Mouse (Mus musculus) embryonic facial prominence, embryonic 10.5 days (tissue): ENCODE results near the gene Arl8a. TPM values are rescaled to one million over a fixed set of nuclear protein-coding genes. Genes with fewer than 3 reads are reported as not detected.
"Not testable (repeated sequence)": the region's sequence is repeated elsewhere in the genome, so short reads cannot be mapped to it uniquely, and the experiment has no call there.

Experiments used
- DNase-seq: peaks from one replicate; pipeline ENCODE4 v3.0.0-alpha.2; 2017; ENCODE audit warnings: low spot score
- H3K27ac ChIP-seq: fragments of 300-500 bp; sonication (generic); replicated peaks from 2 replicates; pipeline ENCODE4 v1.5.1; 2016; ENCODE audit warnings: mild to moderate bottlenecking
- H3K27me3 ChIP-seq: fragments of 300-500 bp; sonication (generic); replicated peaks from 2 replicates; pipeline ENCODE4 v1.6.1; 2016; ENCODE audit warnings: low read depth, mild to moderate bottlenecking; ENCODE audit not compliant: poor library complexity, severe bottlenecking
- H3K36me3 ChIP-seq: fragments of 300-500 bp; sonication (generic); replicated peaks from 2 replicates; pipeline ENCODE4 v1.6.1; 2016; ENCODE audit warnings: mild to moderate bottlenecking, moderate library complexity
- H3K4me1 ChIP-seq: fragments of 300-500 bp; sonication (generic); 2 replicates; pipeline ENCODE4 v1.6.1; 2016
- H3K4me3 ChIP-seq: fragments of 300-500 bp; sonication (generic); 2 replicates; pipeline ENCODE4 v1.5.1; 2016; ENCODE audit warnings: mild to moderate bottlenecking, moderate library complexity
- H3K9me3 ChIP-seq: fragments of 300-500 bp; sonication (generic); 2 replicates; pipeline ENCODE4 v1.6.1; 2016; ENCODE audit warnings: mild to moderate bottlenecking
- WGBS: fragments of 180-500 bp; shearing (Covaris S2); methylation state at CpG from one replicate; pipeline ENCODE4 v1.1.7; 2016; 5-methylcytosine and 5-hydroxymethylcytosine counted together
- polyA plus RNA-seq: library from polyadenylated mRNA; unstranded; fragments of >200 nt; fragmentation: Nextera tagmentation; extraction: Ambion mirVana; gene quantifications from 2 replicates; pipeline ENCODE4 v1.2.1, GENCODE M21; 2016

Arl8a gene
- polyA plus RNA-seq = 48.3 and 50.3 TPM in 2 replicates

GRCm38 (mm10) chr1:135146077-135146945, at the start of gene Arl8a:
TSS of gene Arl8a (plus strand) at chr1:135146824.
- peak within 1 kb of the TSS; percentile 97 for H3K4me3 ChIP-seq
- 2% methylated on average over 78 of the region's 78 CpGs for WGBS
- peaks cover 33% of the 10 kb centered on the region for H3K27me3 ChIP-seq
- peak within 1 kb of the TSS; percentile 94 for H3K27ac ChIP-seq
- peaks cover 8% of the 10 kb centered on the region for H3K36me3 ChIP-seq
- DNase-seq = peak; percentile 88
- peaks cover 35% of the 10 kb centered on the region for H3K4me1 ChIP-seq
- H3K9me3 ChIP-seq = no peaks in the 10 kb centered on the region

GRCm38 (mm10) chr1:135097441-135097840, 49.2 kb upstream of the Arl8a start:
- Histone ChIP-seq H3K27me3 (peaks cover 58% of the 10 kb centered on the region), H3K4me1 (peaks cover 13% of the 10 kb centered on the region), H3K36me3 (no peaks in the 10 kb centered on the region), H3K9me3 (no peaks in the 10 kb centered on the region), H3K27ac (no peak overlapping the region), H3K4me3 (no peak overlapping the region)
- DNase-seq = no peak
- WGBS = 91% methylated on average over 6 of the region's 6 CpGs

GRCm38 (mm10) chr1:135098441-135098840, 48.2 kb upstream of the Arl8a start:
- 87% methylated on average over 7 of the region's 7 CpGs for WGBS
- H3K4me3 ChIP-seq = no peak overlapping the region
- H3K4me1 ChIP-seq = peaks cover 13% of the 10 kb centered on the region
- no peaks in the 10 kb centered on the region for H3K9me3 ChIP-seq
- H3K36me3 ChIP-seq = no peaks in the 10 kb centered on the region
- H3K27ac ChIP-seq = no peak overlapping the region
- no peak for DNase-seq
- peaks cover 68% of the 10 kb centered on the region for H3K27me3 ChIP-seq

GRCm38 (mm10) chr1:135100400-135100799, 46.2 kb upstream of the Arl8a start:
- peaks cover 87% of the 10 kb centered on the region for H3K27me3 ChIP-seq
- WGBS = 51% methylated on average over 7 of the region's 7 CpGs
- DNase-seq = no peak

GRCm38 (mm10) chr1:135105124-135105523, 41.5 kb upstream of the Arl8a start, which contains the start of gene Lgr6:
TSS of gene Lgr6 (minus strand) at chr1:135105276.
- H3K4me3 ChIP-seq = peak within 1 kb of the TSS; percentile 58
- no peak within 1 kb of the TSS; the same call in 1 of the 2 replicates for H3K27ac ChIP-seq
- peaks cover 77% of the 10 kb centered on the region for H3K27me3 ChIP-seq
- H3K36me3 ChIP-seq = no peaks in the 10 kb centered on the region
- peaks cover 37% of the 10 kb centered on the region for H3K4me1 ChIP-seq
- peak; percentile 56 for DNase-seq
- under 1% methylated on average over 40 of the region's 40 CpGs for WGBS
- H3K9me3 ChIP-seq = no peaks in the 10 kb centered on the region

More at GRCm38 (mm10) chr1:135100400-135100799, 46.2 kb upstream of the Arl8a start:
- no peak overlapping the region for H3K4me3 ChIP-seq
- H3K36me3 ChIP-seq = no peaks in the 10 kb centered on the region
- H3K27ac ChIP-seq = no peak overlapping the region
- no peaks in the 10 kb centered on the region for H3K9me3 ChIP-seq
- peaks cover 24% of the 10 kb centered on the region for H3K4me1 ChIP-seq

GRCm38 (mm10) chr1:135105951-135106350, 40.7 kb upstream of the Arl8a start:
- peaks cover 35% of the 10 kb centered on the region for H3K4me1 ChIP-seq
- WGBS = 1% methylated on average over 8 of the region's 8 CpGs
- H3K27me3 ChIP-seq = peaks cover 69% of the 10 kb centered on the region
- H3K9me3 ChIP-seq = no peaks in the 10 kb centered on the region
- H3K4me3 ChIP-seq = 0 out of 2 replicates have a peak overlapping the region, but pooled peaks have one; percentile 58
- no peaks in the 10 kb centered on the region for H3K36me3 ChIP-seq
- DNase-seq = peak; percentile 85
- H3K27ac ChIP-seq = no peak overlapping the region

- Histone ChIP-seq H3K27ac (no peak overlapping the region), H3K27me3 (peaks cover 42% of the 10 kb centered on the region), H3K4me1 (peaks cover 41% of the 10 kb centered on the region), H3K36me3 (no peaks in the 10 kb centered on the region), H3K9me3 (no peaks in the 10 kb centered on the region), H3K4me3 (no peak overlapping the region)
- 30% methylated on average over 6 of the region's 6 CpGs for WGBS
- DNase-seq = peak; percentile 76
Observed at GRCm38 (mm10) chr1:135108611-135109010, 38.0 kb upstream of the Arl8a start.

- H3K4me3 ChIP-seq = no peak overlapping the region
- H3K9me3 ChIP-seq = no peaks in the 10 kb centered on the region
- 19% methylated on average over 6 of the region's 6 CpGs for WGBS
- no peak overlapping the region for H3K27ac ChIP-seq
- no peaks in the 10 kb centered on the region for H3K36me3 ChIP-seq
- peaks cover 36% of the 10 kb centered on the region for H3K27me3 ChIP-seq
- DNase-seq = peak; percentile 76
- H3K4me1 ChIP-seq = peaks cover 29% of the 10 kb centered on the region
Observed at GRCm38 (mm10) chr1:135110075-135110474, 36.5 kb upstream of the Arl8a start.

- peaks cover 20% of the 10 kb centered on the region for H3K4me1 ChIP-seq
- peaks cover 24% of the 10 kb centered on the region for H3K27me3 ChIP-seq
- not testable (repeated sequence) for H3K27ac ChIP-seq, H3K9me3 ChIP-seq, H3K36me3 ChIP-seq, H3K4me3 ChIP-seq, DNase-seq
- 60% methylated on average over 5 of the region's 5 CpGs for WGBS
Observed at GRCm38 (mm10) chr1:135111271-135111670, 35.4 kb upstream of the Arl8a start.

- no peak overlapping the region for H3K27ac ChIP-seq
- no peaks in the 10 kb centered on the region for H3K36me3 ChIP-seq
- H3K4me3 ChIP-seq = no peak overlapping the region
- peaks cover 10% of the 10 kb centered on the region for H3K27me3 ChIP-seq
- DNase-seq = peak; percentile 70
- H3K4me1 ChIP-seq = peaks cover 20% of the 10 kb centered on the region
- WGBS = 12% methylated on average over 8 of the region's 8 CpGs
- no peaks in the 10 kb centered on the region for H3K9me3 ChIP-seq
Observed at GRCm38 (mm10) chr1:135112661-135113060, 34.0 kb upstream of the Arl8a start.

GRCm38 (mm10) chr1:135124573-135125363, 21.9 kb upstream of the Arl8a start:
- no peak for DNase-seq
- H3K27me3 ChIP-seq = peaks cover 40% of the 10 kb centered on the region
- H3K4me3 ChIP-seq = no peak overlapping the region
- H3K36me3 ChIP-seq = no peaks in the 10 kb centered on the region
- 93% methylated on average over 8 of the region's 8 CpGs for WGBS
- H3K9me3 ChIP-seq = no peaks in the 10 kb centered on the region
- peaks cover 40% of the 10 kb centered on the region for H3K4me1 ChIP-seq
- no peak overlapping the region for H3K27ac ChIP-seq

GRCm38 (mm10) chr1:135125990-135126389, 20.6 kb upstream of the Arl8a start:
- DNase-seq = no peak
- Histone ChIP-seq H3K4me1 (peaks cover 49% of the 10 kb centered on the region), H3K4me3 (no peak overlapping the region), H3K36me3 (no peaks in the 10 kb centered on the region), H3K9me3 (no peaks in the 10 kb centered on the region), H3K27me3 (peaks cover 44% of the 10 kb centered on the region), H3K27ac (peak overlapping the region; percentile 81)
- 69% methylated on average over 8 of the region's 8 CpGs for WGBS
